Mouse (Mus musculus): ENCODE measurements around the gene Slc25a27. TPM values are rescaled to one million over a fixed set of nuclear protein-coding genes. Genes with fewer than 3 reads are reported as not detected.

Slc25a27 gene
- 27.2 and 28.5 TPM in 2 replicates for polyA plus RNA-seq (2014; fragmentation: Nextera tagmentation; extraction: Ambion mirVana)

- no peaks in the 10 kb centered on the region for H3K36me3 ChIP-seq (ENCODE audit: control insufficient read depth, insufficient read depth, low read length)
- no peaks in the 10 kb centered on the region for H3K9me3 ChIP-seq (ENCODE audit: control insufficient read depth, low read length)
- H3K4me3 ChIP-seq (ENCODE audit: low read depth, low read length): peak within 1 kb of the TSS; percentile 78
- WGBS: under 1% methylated on average over 41 of the region's 41 CpGs
- peaks cover 9% of the 10 kb centered on the region; the same call in 1 of the 2 replicates for H3K4me1 ChIP-seq (ENCODE audit: control insufficient read depth, insufficient read depth, low read length)
- ATAC-seq (ENCODE audit: insufficient number of reproducible peaks, low FRiP score, low TSS enrichment, low read depth) (peak; percentile 97), DNase-seq (ENCODE audit: low spot score) (peak; percentile 92)
- peak within 1 kb of the TSS; percentile 77 for H3K9ac ChIP-seq (ENCODE audit: low read length)
- no peaks in the 10 kb centered on the region for H3K27me3 ChIP-seq (ENCODE audit: control insufficient read depth, insufficient read depth, low read length)
- H3K27ac ChIP-seq (replicated peaks; ENCODE audit: low read depth, low read length): no peak within 1 kb of the TSS
- H3K4me2 ChIP-seq (ENCODE audit: low read depth, severe bottlenecking): peak within 1 kb of the TSS; percentile 84
These were observed at the start of gene Slc25a27 for GRCm38 (mm10) chr17:43666576-43667289. Gene Slc25a27 (minus strand): TSS chr17:43667214.

- Histone ChIP-seq H3K9ac (ENCODE audit: low read length) (no peak overlapping the region), H3K4me1 (ENCODE audit: control insufficient read depth, insufficient read depth, low read length) (no peaks in the 10 kb centered on the region), H3K9me3 (ENCODE audit: control insufficient read depth, low read length) (no peaks in the 10 kb centered on the region), H3K4me3 (ENCODE audit: low read depth, low read length) (no peak overlapping the region), H3K4me2 (ENCODE audit: low read depth, severe bottlenecking) (no peak overlapping the region), H3K27me3 (ENCODE audit: control insufficient read depth, insufficient read depth, low read length) (no peaks in the 10 kb centered on the region), H3K27ac (replicated peaks; ENCODE audit: low read depth, low read length) (no peak overlapping the region), H3K36me3 (ENCODE audit: control insufficient read depth, insufficient read depth, low read length) (no peaks in the 10 kb centered on the region)
- WGBS: 50% methylated on average over 7 of the region's 7 CpGs
- DNase-seq (ENCODE audit: low spot score) (no peak), ATAC-seq (ENCODE audit: insufficient number of reproducible peaks, low FRiP score, low TSS enrichment, low read depth) (no peak)
These were observed 49.6 kb upstream of the Slc25a27 start for GRCm38 (mm10) chr17:43716601-43717000.

GRCm38 (mm10) chr17:43714191-43714590 lies 47.2 kb upstream of the Slc25a27 start:
- Histone ChIP-seq H3K4me3 (ENCODE audit: low read depth, low read length) (no peak overlapping the region), H3K9ac (ENCODE audit: low read length) (no peak overlapping the region), H3K27me3 (ENCODE audit: control insufficient read depth, insufficient read depth, low read length) (no peaks in the 10 kb centered on the region), H3K36me3 (ENCODE audit: control insufficient read depth, insufficient read depth, low read length) (no peaks in the 10 kb centered on the region), H3K27ac (replicated peaks; ENCODE audit: low read depth, low read length) (no peak overlapping the region), H3K4me2 (ENCODE audit: low read depth, severe bottlenecking) (no peak overlapping the region), H3K4me1 (ENCODE audit: control insufficient read depth, insufficient read depth, low read length) (no peaks in the 10 kb centered on the region), H3K9me3 (ENCODE audit: control insufficient read depth, low read length) (no peaks in the 10 kb centered on the region)
- ATAC-seq (ENCODE audit: insufficient number of reproducible peaks, low FRiP score, low TSS enrichment, low read depth) (no peak), DNase-seq (ENCODE audit: low spot score) (no peak)
- 89% methylated on average over 3 of the region's 3 CpGs for WGBS

- no peak overlapping the region for H3K27ac ChIP-seq (replicated peaks; ENCODE audit: low read depth, low read length)
- 90% methylated on average over 7 of the region's 7 CpGs for WGBS
- ATAC-seq (ENCODE audit: insufficient number of reproducible peaks, low FRiP score, low TSS enrichment, low read depth): no peak
- no peaks in the 10 kb centered on the region for H3K4me1 ChIP-seq (ENCODE audit: control insufficient read depth, insufficient read depth, low read length)
- H3K4me2 ChIP-seq (ENCODE audit: low read depth, severe bottlenecking): no peak overlapping the region
- DNase-seq (ENCODE audit: low spot score): no peak
- no peaks in the 10 kb centered on the region for H3K27me3 ChIP-seq (ENCODE audit: control insufficient read depth, insufficient read depth, low read length)
- H3K9ac ChIP-seq (ENCODE audit: low read length): no peak overlapping the region
- no peaks in the 10 kb centered on the region for H3K9me3 ChIP-seq (ENCODE audit: control insufficient read depth, low read length)
- no peak overlapping the region for H3K4me3 ChIP-seq (ENCODE audit: low read depth, low read length)
- H3K36me3 ChIP-seq (ENCODE audit: control insufficient read depth, insufficient read depth, low read length): no peaks in the 10 kb centered on the region
These were observed 44.7 kb upstream of the Slc25a27 start for GRCm38 (mm10) chr17:43711557-43712352.

- ATAC-seq (ENCODE audit: insufficient number of reproducible peaks, low FRiP score, low TSS enrichment, low read depth): no peak
- no peak for DNase-seq (ENCODE audit: low spot score)
- no peaks in the 10 kb centered on the region for H3K9me3 ChIP-seq (ENCODE audit: control insufficient read depth, low read length)
- 92% methylated on average over 3 of the region's 3 CpGs for WGBS
- no peak overlapping the region for H3K4me3 ChIP-seq (ENCODE audit: low read depth, low read length)
- H3K36me3 ChIP-seq (ENCODE audit: control insufficient read depth, insufficient read depth, low read length): no peaks in the 10 kb centered on the region
- H3K4me2 ChIP-seq (ENCODE audit: low read depth, severe bottlenecking): no peak overlapping the region
- no peak overlapping the region for H3K9ac ChIP-seq (ENCODE audit: low read length)
- no peak overlapping the region for H3K27ac ChIP-seq (replicated peaks; ENCODE audit: low read depth, low read length)
- H3K27me3 ChIP-seq (ENCODE audit: control insufficient read depth, insufficient read depth, low read length): no peaks in the 10 kb centered on the region
- H3K4me1 ChIP-seq (ENCODE audit: control insufficient read depth, insufficient read depth, low read length): no peaks in the 10 kb centered on the region
These were observed 40.2 kb upstream of the Slc25a27 start for GRCm38 (mm10) chr17:43707254-43707653.

- H3K27ac ChIP-seq (replicated peaks; ENCODE audit: low read depth, low read length): no peak overlapping the region
- no peaks in the 10 kb centered on the region for H3K36me3 ChIP-seq (ENCODE audit: control insufficient read depth, insufficient read depth, low read length)
- no peak overlapping the region for H3K9ac ChIP-seq (ENCODE audit: low read length)
- H3K27me3 ChIP-seq (ENCODE audit: control insufficient read depth, insufficient read depth, low read length): no peaks in the 10 kb centered on the region
- 94% methylated on average over 3 of the region's 3 CpGs for whole genome bisulfite sequencing
- ATAC-seq (ENCODE audit: insufficient number of reproducible peaks, low FRiP score, low TSS enrichment, low read depth) (no peak), DNase-seq (ENCODE audit: low spot score) (no peak)
- H3K4me2 ChIP-seq (ENCODE audit: low read depth, severe bottlenecking): no peak overlapping the region
- no peaks in the 10 kb centered on the region for H3K4me1 ChIP-seq (ENCODE audit: control insufficient read depth, insufficient read depth, low read length)
- no peaks in the 10 kb centered on the region for H3K9me3 ChIP-seq (ENCODE audit: control insufficient read depth, low read length)
- H3K4me3 ChIP-seq (ENCODE audit: low read depth, low read length): no peak overlapping the region
These were observed 39.7 kb upstream of the Slc25a27 start for GRCm38 (mm10) chr17:43706749-43707148.

- no peak for ATAC-seq (ENCODE audit: insufficient number of reproducible peaks, low FRiP score, low TSS enrichment, low read depth)
- no peak overlapping the region for H3K27ac ChIP-seq (replicated peaks; ENCODE audit: low read depth, low read length)
- no peak overlapping the region for H3K4me2 ChIP-seq (ENCODE audit: low read depth, severe bottlenecking)
- WGBS: 88% methylated on average over 12 of the region's 12 CpGs
- H3K27me3 ChIP-seq (ENCODE audit: control insufficient read depth, insufficient read depth, low read length): no peaks in the 10 kb centered on the region
- H3K36me3 ChIP-seq (ENCODE audit: control insufficient read depth, insufficient read depth, low read length): no peaks in the 10 kb centered on the region
- H3K9me3 ChIP-seq (ENCODE audit: control insufficient read depth, low read length): no peaks in the 10 kb centered on the region
- H3K9ac ChIP-seq (ENCODE audit: low read length): no peak overlapping the region
- no peaks in the 10 kb centered on the region for H3K4me1 ChIP-seq (ENCODE audit: control insufficient read depth, insufficient read depth, low read length)
- no peak for DNase-seq (ENCODE audit: low spot score)
- no peak overlapping the region for H3K4me3 ChIP-seq (ENCODE audit: low read depth, low read length)
These were observed 37.4 kb upstream of the Slc25a27 start for GRCm38 (mm10) chr17:43704216-43704930.

- Histone ChIP-seq H3K4me3 (ENCODE audit: low read depth, low read length) (no peak overlapping the region), H3K9me3 (ENCODE audit: control insufficient read depth, low read length) (no peaks in the 10 kb centered on the region), H3K36me3 (ENCODE audit: control insufficient read depth, insufficient read depth, low read length) (no peaks in the 10 kb centered on the region), H3K4me1 (ENCODE audit: control insufficient read depth, insufficient read depth, low read length) (no peaks in the 10 kb centered on the region), H3K27ac (replicated peaks; ENCODE audit: low read depth, low read length) (no peak overlapping the region), H3K27me3 (ENCODE audit: control insufficient read depth, insufficient read depth, low read length) (no peaks in the 10 kb centered on the region), H3K9ac (ENCODE audit: low read length) (no peak overlapping the region), H3K4me2 (ENCODE audit: low read depth, severe bottlenecking) (no peak overlapping the region)
- WGBS: 74% methylated on average over 6 of the region's 6 CpGs
- DNase-seq (ENCODE audit: low spot score) (peak; percentile 79), ATAC-seq (ENCODE audit: insufficient number of reproducible peaks, low FRiP score, low TSS enrichment, low read depth) (no peak)
These were observed 34.0 kb upstream of the Slc25a27 start for GRCm38 (mm10) chr17:43701060-43701459.

All from limb, embryonic 11.5 days (tissue).